Mouse (Mus musculus): Measurements from ENCODE around the gene Eprs. TPM values are rescaled to one million over a fixed set of nuclear protein-coding genes. Genes with fewer than 3 reads are reported as not detected.

Gene Eprs
- total RNA-seq, 2 experiments from 2014 or later = 34.2 to 40.1 TPM

DNA sequence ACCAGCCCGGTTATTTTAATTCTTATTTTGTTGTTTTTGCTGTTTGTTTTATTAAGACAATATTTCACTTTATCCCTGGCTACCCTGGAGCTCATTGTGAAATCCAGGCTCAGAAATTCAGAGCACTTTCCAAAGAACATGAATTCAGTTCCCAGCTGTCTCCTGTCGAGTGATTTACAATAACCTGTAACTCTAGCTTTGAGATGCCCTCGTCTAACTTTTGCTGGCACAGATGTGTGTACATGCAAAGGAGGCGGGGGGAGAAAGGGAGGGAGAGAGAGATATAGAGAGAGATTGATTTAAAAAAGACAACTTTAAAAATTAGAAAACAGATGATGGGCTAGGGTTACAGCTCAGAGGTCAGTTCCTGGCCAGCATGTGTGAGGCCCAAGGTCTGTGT is 8.1 kb upstream of the Eprs start:
- no peak for ATAC-seq (replicated peaks; ENCODE audit: low FRiP score, poor library complexity, severe bottlenecking)

DNA sequence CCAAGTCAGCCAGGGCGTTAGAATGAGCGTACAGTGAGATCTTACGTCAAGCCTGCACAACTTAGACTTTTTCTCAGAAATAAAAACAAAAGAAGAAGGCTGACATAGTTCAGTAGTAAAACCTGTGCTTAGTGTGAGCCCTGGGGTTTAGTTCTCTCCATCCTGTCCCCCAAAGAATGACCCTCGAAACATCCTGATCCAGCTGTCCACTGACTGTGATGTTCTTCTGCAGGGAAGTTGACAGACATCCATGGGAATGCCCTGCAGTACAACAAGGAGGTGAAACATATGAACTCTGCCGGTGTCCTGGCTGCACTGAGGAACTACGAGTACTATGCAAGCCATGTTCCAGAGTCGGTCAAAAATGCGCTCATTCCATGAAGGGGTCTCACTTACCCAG is 6.6 kb upstream of the Eprs start:
- ATAC-seq (replicated peaks; ENCODE audit: low FRiP score, poor library complexity, severe bottlenecking) = no peak

GRCm38 (mm10) chr1:185358211-185358610 is 4.6 kb upstream of the Eprs start:
- ATAC-seq (replicated peaks; ENCODE audit: low FRiP score, poor library complexity, severe bottlenecking) = no peak

- ATAC-seq (replicated peaks; ENCODE audit: low FRiP score, poor library complexity, severe bottlenecking) = peak; percentile 58
Measured at GRCm38 (mm10) chr1:185363526-185364182, 810 bp downstream of the Eprs start.

GRCm38 (mm10) chr1:185364183-185364540 is 1.3 kb downstream of the Eprs start:
- no peak for ATAC-seq (replicated peaks; ENCODE audit: low FRiP score, poor library complexity, severe bottlenecking)

GRCm38 (mm10) chr1:185367383-185367782 is 4.5 kb downstream of the Eprs start:
- ATAC-seq (replicated peaks; ENCODE audit: low FRiP score, poor library complexity, severe bottlenecking) = no peak

DNA sequence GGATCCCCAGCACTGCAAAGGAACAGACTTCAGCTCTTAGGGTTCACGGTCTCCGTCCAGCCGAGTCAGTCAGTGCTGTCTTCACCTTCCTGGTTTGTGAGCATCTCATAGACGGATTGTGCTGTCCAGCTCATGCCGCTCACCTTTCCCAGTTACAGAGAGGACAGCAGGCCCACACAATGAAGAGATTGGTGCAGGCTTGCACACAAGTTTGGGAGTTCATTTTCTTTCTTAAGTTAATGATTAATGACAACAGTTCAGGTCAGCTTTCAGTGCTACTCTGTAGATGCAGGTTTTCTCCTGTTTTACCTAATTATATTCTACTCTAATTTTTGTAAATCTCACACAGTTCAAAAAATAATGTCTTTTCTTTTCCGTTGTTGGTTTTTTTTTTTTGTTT is 7.1 kb downstream of the Eprs start:
- ATAC-seq (replicated peaks; ENCODE audit: low FRiP score, poor library complexity, severe bottlenecking) = no peak

GRCm38 (mm10) chr1:185376390-185376789 is 13.5 kb downstream of the Eprs start:
- no peak for ATAC-seq (replicated peaks; ENCODE audit: low FRiP score, poor library complexity, severe bottlenecking)

- ATAC-seq (replicated peaks; ENCODE audit: low FRiP score, poor library complexity, severe bottlenecking) = no peak
Measured at GRCm38 (mm10) chr1:185377429-185377828, 14.6 kb downstream of the Eprs start.

GRCm38 (mm10) chr1:185401615-185402014 is 38.8 kb downstream of the Eprs start:
- no peak for ATAC-seq (replicated peaks; ENCODE audit: low FRiP score, poor library complexity, severe bottlenecking)

DNA sequence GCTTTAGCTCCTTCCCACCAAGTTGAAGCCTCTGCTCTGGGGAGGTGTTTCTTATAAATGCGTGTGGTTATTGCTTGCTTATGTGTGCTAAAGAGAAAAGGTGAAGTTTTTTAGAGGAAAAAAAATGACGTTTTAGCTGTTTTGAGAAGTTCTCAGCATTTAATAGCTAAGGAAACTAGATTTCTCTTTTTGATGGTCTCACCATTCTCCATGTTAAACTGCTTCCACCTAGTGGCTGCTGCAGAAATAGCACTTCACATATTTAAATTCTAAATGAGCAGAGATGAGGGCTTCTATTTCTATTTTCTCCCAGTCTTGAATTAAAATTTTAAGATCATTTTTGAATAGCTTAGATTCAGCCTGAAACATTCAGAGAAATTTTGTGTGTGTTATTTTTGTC is 41.2 kb downstream of the Eprs start:
- peak; percentile 73 for ATAC-seq (replicated peaks; ENCODE audit: low FRiP score, poor library complexity, severe bottlenecking)

DNA sequence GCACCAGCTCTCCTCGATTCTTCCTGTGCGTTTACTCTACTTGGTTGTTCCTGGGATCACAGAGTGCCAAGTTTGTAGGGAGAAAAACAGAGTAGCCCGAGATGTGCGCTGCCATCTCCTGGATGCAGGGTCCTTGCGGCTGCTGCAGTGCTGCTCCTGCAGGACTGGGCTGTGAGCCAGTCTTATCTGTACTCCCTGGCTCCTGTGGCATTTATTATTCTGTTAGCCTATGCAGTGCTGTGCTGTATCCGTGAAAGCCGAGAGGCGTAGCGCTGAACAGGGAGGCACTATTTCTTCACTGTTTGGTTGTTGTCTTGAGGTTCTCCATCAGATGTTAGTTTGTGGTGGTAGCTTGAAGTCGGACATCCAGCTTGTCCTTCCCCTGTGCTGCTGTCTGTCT is 43.1 kb downstream of the Eprs start:
- ATAC-seq (replicated peaks; ENCODE audit: low FRiP score, poor library complexity, severe bottlenecking) = no peak

DNA sequence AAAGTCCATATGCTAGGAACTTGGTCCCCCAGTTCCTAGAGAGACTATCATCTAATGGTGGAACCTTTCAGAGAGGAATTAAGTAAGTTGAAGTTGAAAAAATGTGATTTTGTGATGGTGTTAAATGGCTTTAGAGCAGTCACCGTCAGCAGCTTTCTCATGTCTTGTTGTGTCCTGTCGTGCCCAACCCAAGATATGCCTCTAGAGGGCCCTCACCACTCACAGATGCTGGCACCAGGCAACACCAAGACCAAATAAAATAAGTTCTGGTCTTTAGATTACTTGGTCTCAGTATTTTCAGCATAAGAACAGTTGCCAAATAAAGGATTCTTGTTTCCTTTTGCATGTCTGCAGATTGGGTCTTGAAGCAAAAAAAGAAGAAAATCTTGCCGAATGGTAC is 47.0 kb downstream of the Eprs start:
- 0 out of 2 replicates have a peak, but pooled peaks have one; percentile 69 for ATAC-seq (replicated peaks; ENCODE audit: low FRiP score, poor library complexity, severe bottlenecking)

GRCm38 (mm10) chr1:185418011-185418410 is 55.2 kb downstream of the Eprs start:
- no peak for ATAC-seq (replicated peaks; ENCODE audit: low FRiP score, poor library complexity, severe bottlenecking)

DNA sequence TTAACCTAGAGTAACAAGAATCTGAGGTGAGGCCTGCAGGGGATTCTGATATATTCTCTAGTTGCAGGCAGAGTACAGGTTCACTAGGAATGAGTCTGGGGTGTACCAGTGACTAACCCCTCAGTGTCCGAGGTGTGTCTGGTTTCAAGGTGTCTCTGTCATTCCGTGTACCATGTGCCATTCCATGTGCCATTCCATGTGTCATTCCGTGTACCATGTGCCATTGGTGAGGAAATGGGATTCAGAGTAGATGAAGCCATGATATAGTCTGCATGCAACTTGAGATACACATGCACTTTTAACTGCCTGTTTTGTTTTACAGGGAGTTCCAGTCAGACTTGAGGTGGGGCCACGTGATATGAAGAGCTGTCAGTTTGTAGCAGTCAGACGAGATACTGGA is 57.0 kb downstream of the Eprs start:
- ATAC-seq (replicated peaks; ENCODE audit: low FRiP score, poor library complexity, severe bottlenecking) = no peak

DNA sequence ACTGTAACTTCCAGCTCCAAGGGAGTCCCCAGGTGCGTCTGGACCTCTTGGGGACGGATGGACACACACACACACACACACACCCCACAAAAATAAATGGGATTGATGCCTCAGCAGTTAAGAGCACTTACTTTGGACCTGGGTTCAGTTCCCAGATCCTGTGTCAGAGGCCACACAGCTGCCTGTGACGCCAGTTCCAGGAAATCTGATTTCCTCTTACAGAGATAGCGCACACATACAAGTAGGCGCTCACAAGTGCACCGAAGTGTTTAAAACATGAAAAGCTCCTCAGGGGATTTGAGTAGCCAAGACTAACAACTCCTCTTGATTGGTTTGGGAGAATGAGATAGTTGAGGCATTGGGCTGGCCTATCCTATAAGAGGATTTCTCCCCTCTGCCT is 57.9 kb downstream of the Eprs start:
- no peak for ATAC-seq (replicated peaks; ENCODE audit: low FRiP score, poor library complexity, severe bottlenecking)

GRCm38 (mm10) chr1:185426583-185426982 is 63.7 kb downstream of the Eprs start:
- ATAC-seq (replicated peaks; ENCODE audit: low FRiP score, poor library complexity, severe bottlenecking) = no peak

- ATAC-seq (replicated peaks; ENCODE audit: low FRiP score, poor library complexity, severe bottlenecking) = no peak
Measured at GRCm38 (mm10) chr1:185430488-185430887, 67.6 kb downstream of the Eprs start.

- no peak for ATAC-seq (replicated peaks; ENCODE audit: low FRiP score, poor library complexity, severe bottlenecking)
Measured at GRCm38 (mm10) chr1:185431245-185431997, 68.6 kb downstream of the Eprs start.

DNA sequence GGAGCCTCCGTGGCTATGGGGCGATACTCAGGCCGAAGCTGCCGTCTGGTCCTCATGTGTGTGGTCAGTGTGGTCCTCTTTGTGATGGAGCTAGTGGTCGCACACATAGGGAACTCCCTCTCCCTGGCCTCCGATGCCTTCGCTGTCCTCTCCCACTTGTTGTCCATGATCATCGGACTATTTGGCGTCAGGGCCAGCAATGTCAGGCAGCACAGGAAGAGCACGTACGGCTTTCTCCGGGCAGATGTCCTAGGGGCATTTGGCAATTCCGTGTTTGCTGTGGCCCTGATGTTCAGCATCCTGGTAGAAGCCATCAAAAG is 69.1 kb downstream of the Eprs start:
- no peak for ATAC-seq (replicated peaks; ENCODE audit: low FRiP score, poor library complexity, severe bottlenecking)

DNA sequence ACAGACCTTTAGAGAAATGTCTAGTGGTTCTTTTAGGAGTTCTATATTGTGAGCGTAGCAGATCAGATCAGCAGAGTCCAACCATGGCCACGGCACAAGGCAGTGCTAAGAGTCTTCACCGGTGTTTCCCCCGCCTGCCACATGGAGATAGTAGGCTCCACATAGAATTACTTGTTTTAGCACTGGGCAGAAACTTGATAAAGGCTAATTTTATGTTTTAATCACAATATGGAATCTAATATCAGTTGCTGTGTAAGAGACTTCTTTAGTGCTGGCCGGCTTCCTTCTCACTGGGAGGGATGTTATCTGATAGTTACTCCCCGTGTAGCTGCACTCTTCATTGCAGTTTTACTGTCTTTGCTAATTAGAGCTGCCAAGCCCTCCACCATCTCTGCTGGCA is 70.3 kb downstream of the Eprs start:
- ATAC-seq (replicated peaks; ENCODE audit: low FRiP score, poor library complexity, severe bottlenecking) = peak; percentile 56; the same call in 1 of the 2 replicates
